Mouse (Mus musculus): ENCODE results near the gene Fam114a1. TPM values are rescaled to one million over a fixed set of nuclear protein-coding genes. Genes with fewer than 3 reads are reported as not detected.

The Fam114a1 gene
- polyA plus RNA-seq, 2 experiments = 51.7 to 71.7 TPM

GRCm38 (mm10) chr5:64989940-64990339 is 20.1 kb downstream of the Fam114a1 start:
- ATAC-seq (ENCODE audit: low FRiP score, low read depth) (no peak), DNase-seq (ENCODE audit: low spot score) (no peak)
- Histone ChIP-seq H3K36me3 (ENCODE audit: control insufficient read depth, insufficient read depth, low read length) (peaks cover 34% of the 10 kb centered on the region), H3K4me1 (ENCODE audit: control insufficient read depth, insufficient read depth, low read length) (no peaks in the 10 kb centered on the region), H3K4me3 (replicated peaks; ENCODE audit: low read length) (no peak overlapping the region), H3K9ac (ENCODE audit: low read depth, low read length, severe bottlenecking) (no peak overlapping the region), H3K4me2 (replicated peaks; ENCODE audit: low read depth, low read length, severe bottlenecking) (no peak overlapping the region), H3K27me3 (ENCODE audit: control insufficient read depth, insufficient read depth, low read length) (no peaks in the 10 kb centered on the region), H3K27ac (replicated peaks; ENCODE audit: low read depth, low read length) (no peak overlapping the region), H3K9me3 (ENCODE audit: control insufficient read depth, low read length) (no peaks in the 10 kb centered on the region)
- WGBS = 97% methylated on average over 1 of the region's 1 CpGs
- TF ChIP-seq POLR2A (IDR thresholded peaks at IDR 0.05; ENCODE audit: borderline replicate concordance, extremely low read depth, insufficient read depth, insufficient read length) = no peak

GRCm38 (mm10) chr5:64992540-64992939 is 22.7 kb downstream of the Fam114a1 start:
- Histone ChIP-seq H3K4me1 (ENCODE audit: control insufficient read depth, insufficient read depth, low read length) (no peaks in the 10 kb centered on the region), H3K36me3 (ENCODE audit: control insufficient read depth, insufficient read depth, low read length) (peaks cover 36% of the 10 kb centered on the region), H3K4me2 (replicated peaks; ENCODE audit: low read depth, low read length, severe bottlenecking) (no peak overlapping the region), H3K9me3 (ENCODE audit: control insufficient read depth, low read length) (no peaks in the 10 kb centered on the region), H3K27ac (replicated peaks; ENCODE audit: low read depth, low read length) (no peak overlapping the region), H3K9ac (ENCODE audit: low read depth, low read length, severe bottlenecking) (no peak overlapping the region), H3K27me3 (ENCODE audit: control insufficient read depth, insufficient read depth, low read length) (no peaks in the 10 kb centered on the region), H3K4me3 (replicated peaks; ENCODE audit: low read length) (no peak overlapping the region)
- TF ChIP-seq POLR2A (IDR thresholded peaks at IDR 0.05; ENCODE audit: borderline replicate concordance, extremely low read depth, insufficient read depth, insufficient read length) = no peak
- 67% methylated on average over 8 of the region's 8 CpGs for WGBS
- DNase-seq (ENCODE audit: low spot score) (no peak), ATAC-seq (ENCODE audit: low FRiP score, low read depth) (no peak)

- TF ChIP-seq POLR2A (IDR thresholded peaks at IDR 0.05; ENCODE audit: borderline replicate concordance, extremely low read depth, insufficient read depth, insufficient read length) = no peak
- Histone ChIP-seq H3K4me1 (ENCODE audit: control insufficient read depth, insufficient read depth, low read length) (no peaks in the 10 kb centered on the region), H3K27ac (replicated peaks; ENCODE audit: low read depth, low read length) (no peak overlapping the region), H3K4me2 (replicated peaks; ENCODE audit: low read depth, low read length, severe bottlenecking) (no peak overlapping the region), H3K9me3 (ENCODE audit: control insufficient read depth, low read length) (no peaks in the 10 kb centered on the region), H3K27me3 (ENCODE audit: control insufficient read depth, insufficient read depth, low read length) (no peaks in the 10 kb centered on the region), H3K9ac (ENCODE audit: low read depth, low read length, severe bottlenecking) (no peak overlapping the region), H3K36me3 (ENCODE audit: control insufficient read depth, insufficient read depth, low read length) (peaks cover 46% of the 10 kb centered on the region), H3K4me3 (replicated peaks; ENCODE audit: low read length) (no peak overlapping the region)
- 98% methylated on average over 2 of the region's 2 CpGs for WGBS
- ATAC-seq (ENCODE audit: low FRiP score, low read depth) (no peak), DNase-seq (ENCODE audit: low spot score) (no peak)
These were observed 25.5 kb downstream of the Fam114a1 start for GRCm38 (mm10) chr5:64995408-64995807.

- WGBS = 34% methylated on average over 10 of the region's 10 CpGs
- H3K9ac ChIP-seq (ENCODE audit: low read depth, low read length, severe bottlenecking) = 0 out of 2 replicates have a peak overlapping the region, but pooled peaks have one; percentile 2
- H3K4me2 ChIP-seq (replicated peaks; ENCODE audit: low read depth, low read length, severe bottlenecking) = no peak overlapping the region
- H3K4me3 ChIP-seq (replicated peaks; ENCODE audit: low read length) = no peak overlapping the region
- peak; percentile 47 for DNase-seq (ENCODE audit: low spot score)
- no peaks in the 10 kb centered on the region for H3K27me3 ChIP-seq (ENCODE audit: control insufficient read depth, insufficient read depth, low read length)
- TF ChIP-seq POLR2A (IDR thresholded peaks at IDR 0.05; ENCODE audit: borderline replicate concordance, extremely low read depth, insufficient read depth, insufficient read length) = no peak
- no peaks in the 10 kb centered on the region for H3K9me3 ChIP-seq (ENCODE audit: control insufficient read depth, low read length)
- peaks cover 39% of the 10 kb centered on the region for H3K36me3 ChIP-seq (ENCODE audit: control insufficient read depth, insufficient read depth, low read length)
- no peaks in the 10 kb centered on the region; the same call in 1 of the 2 replicates for H3K4me1 ChIP-seq (ENCODE audit: control insufficient read depth, insufficient read depth, low read length)
- no peak overlapping the region for H3K27ac ChIP-seq (replicated peaks; ENCODE audit: low read depth, low read length)
- no peak for ATAC-seq (ENCODE audit: low FRiP score, low read depth)
These were observed 33.3 kb downstream of the Fam114a1 start for GRCm38 (mm10) chr5:65002940-65003824.

- no peak for TF ChIP-seq POLR2A (IDR thresholded peaks at IDR 0.05; ENCODE audit: borderline replicate concordance, extremely low read depth, insufficient read depth, insufficient read length)
- H3K27me3 ChIP-seq (ENCODE audit: control insufficient read depth, insufficient read depth, low read length) = no peaks in the 10 kb centered on the region
- no peaks in the 10 kb centered on the region for H3K9me3 ChIP-seq (ENCODE audit: control insufficient read depth, low read length)
- H3K4me1 ChIP-seq (ENCODE audit: control insufficient read depth, insufficient read depth, low read length) = no peaks in the 10 kb centered on the region; the same call in 1 of the 2 replicates
- no peak overlapping the region for H3K4me3 ChIP-seq (replicated peaks; ENCODE audit: low read length)
- H3K27ac ChIP-seq (replicated peaks; ENCODE audit: low read depth, low read length) = no peak overlapping the region
- 18% methylated on average over 7 of the region's 7 CpGs for WGBS
- ATAC-seq (ENCODE audit: low FRiP score, low read depth) (no peak), DNase-seq (ENCODE audit: low spot score) (no peak)
- no peak overlapping the region for H3K9ac ChIP-seq (ENCODE audit: low read depth, low read length, severe bottlenecking)
- H3K36me3 ChIP-seq (ENCODE audit: control insufficient read depth, insufficient read depth, low read length) = peaks cover 35% of the 10 kb centered on the region
- no peak overlapping the region for H3K4me2 ChIP-seq (replicated peaks; ENCODE audit: low read depth, low read length, severe bottlenecking)
These were observed 34.2 kb downstream of the Fam114a1 start for GRCm38 (mm10) chr5:65003946-65004535.
